Mouse (Mus musculus) gastrocnemius, postnatal 10 days (tissue): ENCODE data around the gene Trcg1. TPM values are rescaled to one million over a fixed set of nuclear protein-coding genes. Genes with fewer than 3 reads are reported as not detected.

Source experiments
- DNase-seq: peaks from one replicate; pipeline ENCODE4 v3.0.0; 2021; ENCODE audit warnings: mixed read lengths
- total RNA-seq, 2 experiments: library from RNA; stranded (reverse); gene quantifications; 2 replicates each; pipeline ENCODE4 v1.2.3; 2021

Trcg1 gene
- total RNA-seq, 2 experiments from 2014 or later: not detected

DNA sequence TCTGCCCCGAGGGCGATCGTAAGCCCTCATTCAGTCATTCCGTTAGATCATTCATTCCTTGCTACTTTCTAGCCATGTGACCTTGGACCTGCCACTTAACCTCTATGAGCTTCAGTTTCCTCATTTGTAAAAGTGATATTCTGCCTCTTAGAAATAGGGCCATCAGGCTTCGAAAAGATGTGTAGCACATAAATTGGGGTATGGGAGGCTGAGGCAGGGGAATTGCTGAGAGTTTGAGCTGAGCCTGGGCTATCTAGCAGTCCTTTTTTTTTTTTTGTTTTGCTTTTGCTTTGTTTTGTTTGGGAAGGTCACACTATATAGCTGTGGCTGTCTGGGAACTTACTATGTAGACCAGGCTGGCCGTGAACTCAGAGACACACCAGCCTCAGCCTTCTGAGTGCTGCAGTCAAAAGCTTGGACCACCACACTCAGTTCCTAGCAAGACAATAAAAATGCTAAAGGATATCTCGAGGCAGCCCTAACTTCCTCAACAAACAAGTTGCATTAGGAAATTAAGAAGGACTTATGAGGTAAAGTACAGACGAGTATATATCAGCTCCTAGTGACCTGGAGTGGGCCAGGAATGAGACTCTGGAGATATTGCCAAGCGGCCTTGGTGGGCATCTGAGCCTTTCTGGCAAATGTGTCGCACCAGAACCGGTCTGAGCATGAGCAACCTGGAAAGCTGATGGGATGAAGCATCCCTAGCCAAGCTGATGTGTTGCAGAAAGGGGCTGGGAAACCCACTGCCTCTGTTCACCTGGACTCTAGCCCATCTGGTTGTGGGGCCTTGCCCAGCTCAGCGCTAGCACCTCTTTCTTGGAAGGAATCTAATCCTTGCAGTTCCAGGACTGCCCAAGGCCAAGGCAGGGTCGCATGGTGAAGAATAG lies 26.7 kb downstream of the Trcg1 start:
- DNase-seq: no peak

- no peak for DNase-seq
Observed at GRCm38 (mm10) chr9:57265125-57265524, 28.8 kb downstream of the Trcg1 start.

DNA sequence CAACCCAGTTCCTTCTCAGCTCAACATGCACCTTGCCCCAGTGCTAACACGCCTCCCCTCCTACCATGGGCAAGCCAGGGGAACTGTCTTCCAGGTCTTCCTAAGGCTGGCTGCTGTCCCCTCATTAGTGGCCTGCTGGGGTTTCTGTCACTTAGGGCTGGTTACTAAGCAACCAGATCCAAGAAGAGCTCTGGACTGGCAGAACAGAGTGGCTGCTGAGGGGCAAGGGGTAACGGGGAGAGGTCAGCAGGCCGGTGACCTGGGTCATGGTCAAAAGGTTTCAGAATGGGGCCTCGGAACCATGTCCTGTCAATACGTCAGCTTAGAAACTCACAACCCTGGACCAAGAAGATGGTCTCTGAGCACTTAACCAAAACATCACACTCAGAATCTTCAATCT lies 31.1 kb downstream of the Trcg1 start:
- no peak for DNase-seq

GRCm38 (mm10) chr9:57268078-57268477 lies 31.7 kb downstream of the Trcg1 start:
- DNase-seq: no peak

DNA sequence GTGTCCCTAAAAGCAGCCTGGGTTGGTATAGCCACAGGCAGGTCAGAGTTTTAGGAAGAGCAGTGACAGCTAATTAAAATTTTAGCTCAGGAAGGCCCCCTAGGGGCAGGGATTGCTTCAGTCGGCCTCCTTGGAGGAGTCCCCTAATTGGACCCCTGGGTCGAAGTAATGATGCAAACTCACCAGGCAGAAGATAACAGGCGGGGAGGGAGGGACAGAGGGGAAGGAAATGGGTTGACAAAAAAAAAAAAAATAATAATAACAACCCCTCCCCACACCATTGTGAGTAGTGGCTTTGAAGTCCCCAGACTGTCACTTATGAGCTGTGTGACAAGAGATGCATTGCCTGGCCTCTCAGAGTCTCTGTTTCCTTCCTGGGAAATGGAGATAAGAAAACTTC lies 32.2 kb downstream of the Trcg1 start:
- DNase-seq: no peak

DNA sequence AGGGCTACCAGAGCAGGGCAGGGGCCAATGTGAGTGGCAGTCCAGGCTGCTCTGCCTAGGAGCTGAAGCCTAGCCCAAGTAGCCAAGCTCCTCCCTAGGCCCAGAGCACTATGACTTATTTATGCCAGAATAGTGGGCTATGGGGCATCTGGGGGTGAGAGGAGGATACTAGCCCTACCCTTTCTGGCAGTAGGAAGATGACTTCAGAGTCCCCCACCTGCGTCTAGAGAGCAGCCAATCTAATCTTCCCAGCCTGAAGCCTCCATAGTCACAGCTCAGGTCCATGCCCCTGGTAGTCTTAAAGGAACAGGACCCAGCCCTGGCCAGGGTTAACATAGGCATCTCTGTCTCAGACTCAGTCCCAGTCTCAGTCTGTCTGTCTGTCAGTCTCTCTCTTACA lies 33.0 kb downstream of the Trcg1 start:
- DNase-seq: no peak

GRCm38 (mm10) chr9:57270399-57270798 lies 34.0 kb downstream of the Trcg1 start:
- no peak for DNase-seq

- no peak for DNase-seq
Observed at GRCm38 (mm10) chr9:57271081-57271480, 34.7 kb downstream of the Trcg1 start.

- no peak for DNase-seq
Observed at GRCm38 (mm10) chr9:57271837-57272562, 35.6 kb downstream of the Trcg1 start.

- no peak for DNase-seq
Observed at GRCm38 (mm10) chr9:57272902-57273804, 36.8 kb downstream of the Trcg1 start.

- no peak for DNase-seq
Observed at GRCm38 (mm10) chr9:57273805-57274494, 37.6 kb downstream of the Trcg1 start.

DNA sequence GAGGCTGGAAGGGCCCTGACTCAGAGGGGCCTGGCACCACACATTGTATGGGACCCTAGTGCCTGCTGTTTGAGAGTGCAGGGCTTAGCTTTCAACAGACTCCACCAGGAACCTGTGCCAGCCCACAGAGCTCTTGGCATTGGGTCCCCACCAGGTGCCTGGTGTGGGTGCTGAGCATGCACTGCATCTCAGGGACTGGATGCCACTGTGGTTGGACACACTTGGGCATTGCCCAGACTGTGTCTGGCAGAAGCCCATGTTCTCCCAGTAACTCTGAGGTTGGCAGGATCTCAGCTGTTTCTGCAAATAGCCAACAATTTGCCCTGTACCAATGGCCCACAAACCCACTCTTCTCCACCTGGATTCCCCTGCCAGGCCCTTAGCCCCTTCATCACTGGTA lies 40.0 kb downstream of the Trcg1 start:
- DNase-seq: peak; percentile 50

DNA sequence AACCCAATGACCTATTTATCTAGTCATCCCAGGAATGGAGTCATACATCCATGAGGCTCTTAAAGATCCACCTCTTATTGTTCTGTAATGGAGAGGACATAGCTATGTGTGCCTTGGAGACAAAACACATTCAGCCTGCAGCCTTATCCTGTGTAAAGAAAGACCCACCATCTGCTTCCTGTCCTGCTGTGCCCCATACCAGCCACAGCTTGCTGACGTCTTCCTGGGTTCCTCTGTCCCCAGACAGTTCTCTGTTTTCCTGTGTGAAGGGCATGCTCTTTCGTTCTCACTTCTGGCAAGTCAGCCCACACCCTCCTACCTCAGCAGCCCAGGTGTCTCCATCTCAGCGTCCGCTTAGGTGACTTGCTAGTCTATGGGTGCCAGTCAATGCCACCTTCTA lies 41.9 kb downstream of the Trcg1 start:
- no peak for DNase-seq

DNA sequence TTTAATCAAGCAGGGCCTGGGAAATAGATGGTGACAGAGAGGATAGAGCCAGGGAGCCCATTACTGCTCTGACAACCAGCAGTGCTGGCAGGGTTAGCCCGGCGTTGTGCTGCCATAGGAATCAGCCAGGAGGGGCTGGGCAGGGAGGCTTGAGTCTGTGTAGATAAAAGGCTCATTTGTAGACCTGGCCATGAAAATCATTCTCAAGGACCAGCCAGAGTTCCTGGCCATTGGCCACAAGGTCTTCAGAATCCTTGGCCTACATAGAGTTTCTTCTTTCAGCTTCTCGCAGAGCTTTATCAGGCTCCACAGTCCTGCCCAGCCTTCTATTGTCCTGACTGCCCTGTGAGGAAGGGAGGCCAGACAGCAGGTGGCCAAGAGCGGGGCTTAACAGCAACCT lies 43.1 kb downstream of the Trcg1 start:
- no peak for DNase-seq

DNA sequence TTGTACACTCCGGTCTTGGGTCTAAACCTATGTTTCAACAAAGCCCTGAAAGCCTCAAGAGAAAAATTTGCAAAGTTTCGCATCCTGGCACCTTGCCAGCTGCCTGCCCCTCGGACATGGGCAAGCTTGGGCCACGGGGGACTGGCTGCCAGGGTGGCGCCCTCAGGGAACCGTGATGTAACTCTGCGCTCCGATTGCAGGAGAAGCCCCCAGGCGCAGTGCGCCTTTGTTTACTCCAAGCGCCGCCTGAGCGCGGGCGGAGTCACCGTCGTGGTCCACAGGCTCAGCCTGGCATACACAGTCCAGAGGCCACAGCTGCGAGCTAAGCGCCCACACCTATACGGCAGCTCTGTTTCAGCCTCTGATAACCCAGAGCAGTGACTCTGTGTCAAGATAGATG lies 45.2 kb downstream of the Trcg1 start:
- peak; percentile 26 for DNase-seq

DNA sequence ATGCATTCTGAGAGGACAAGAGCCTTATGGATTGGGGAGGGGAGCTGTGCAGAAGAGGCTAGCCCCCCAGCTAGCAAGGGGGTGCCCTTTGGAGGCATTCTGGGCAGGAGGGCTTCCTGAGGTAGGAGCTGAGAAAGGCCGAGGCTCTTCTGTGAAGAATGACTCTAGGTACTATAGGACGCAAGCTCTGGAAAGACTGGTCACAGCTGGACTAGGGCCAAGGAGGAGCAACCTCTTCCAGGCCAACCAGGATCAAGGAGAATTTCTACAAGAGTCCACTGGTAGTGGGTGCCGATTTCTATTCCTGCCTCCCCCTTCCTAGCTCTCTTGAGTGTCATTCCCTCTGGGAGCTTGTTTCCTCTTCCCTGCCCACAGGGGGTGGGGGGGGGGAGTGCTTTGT lies 46.3 kb downstream of the Trcg1 start:
- DNase-seq: no peak

DNA sequence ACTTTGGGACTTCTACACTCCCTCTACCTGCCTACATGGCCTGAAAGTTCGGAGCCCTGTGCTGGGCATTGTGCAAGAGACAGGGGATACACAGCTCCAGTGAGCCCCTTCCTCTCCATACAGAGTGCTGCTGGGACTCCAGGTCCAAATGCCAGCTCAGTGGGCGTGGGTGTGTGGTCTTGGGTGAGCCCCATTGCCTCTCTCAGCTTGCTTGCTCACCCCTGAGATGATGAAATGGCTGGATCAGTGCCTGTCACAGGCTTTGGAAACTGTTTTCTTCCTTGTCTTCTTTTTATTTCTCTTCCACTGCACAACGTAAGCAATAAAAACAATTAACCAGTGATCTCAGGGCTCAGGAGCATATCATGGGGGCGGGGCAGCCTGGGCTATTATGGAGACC lies 47.0 kb downstream of the Trcg1 start:
- no peak for DNase-seq

GRCm38 (mm10) chr9:57287183-57287582 lies 50.8 kb downstream of the Trcg1 start:
- no peak for DNase-seq

- no peak for DNase-seq
Observed at GRCm38 (mm10) chr9:57294905-57295304, 58.5 kb downstream of the Trcg1 start.

DNA sequence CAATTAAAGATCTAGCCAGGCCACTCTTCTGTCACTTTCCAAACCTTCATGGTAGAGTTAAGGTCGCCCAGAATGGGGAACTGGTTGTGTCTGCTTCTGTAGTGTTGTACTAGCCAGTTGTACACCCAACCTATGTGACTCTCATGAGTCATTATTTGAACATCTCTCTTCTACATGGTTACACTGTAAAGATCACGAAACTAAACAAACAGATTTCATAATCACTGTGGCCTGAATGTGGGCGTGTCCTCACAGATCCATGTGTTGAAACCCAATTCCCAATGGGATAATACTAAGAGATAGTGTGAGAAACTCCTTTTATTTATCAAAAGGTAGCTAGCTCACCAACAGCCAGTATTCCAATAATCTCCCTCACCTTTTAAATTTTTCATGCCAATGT lies 59.3 kb downstream of the Trcg1 start:
- DNase-seq: no peak

DNA sequence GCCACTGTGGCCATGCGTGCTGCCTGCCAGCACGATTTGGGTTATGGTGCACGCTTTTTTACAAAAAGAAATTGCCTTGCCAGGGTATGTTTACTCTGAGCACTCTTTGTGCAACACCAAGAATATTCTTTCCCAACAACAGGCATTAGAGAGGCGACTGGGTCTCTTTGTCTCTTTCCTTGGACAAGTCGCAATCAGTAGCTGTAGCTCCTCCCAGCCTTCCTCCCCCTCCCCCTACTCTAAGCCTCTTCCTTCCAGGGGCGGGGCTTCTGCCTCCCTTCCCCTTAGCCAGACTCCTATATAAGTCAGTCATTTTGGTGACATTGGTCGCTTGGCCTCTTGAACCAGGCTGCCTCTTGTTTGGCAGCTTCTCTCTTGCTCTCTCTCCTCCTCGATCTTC lies 59.9 kb downstream of the Trcg1 start:
- no peak for DNase-seq

- DNase-seq: no peak
Observed at GRCm38 (mm10) chr9:57297938-57298337, 61.6 kb downstream of the Trcg1 start.
